Mouse (Mus musculus) right cerebral cortex, adult 18-20 months (tissue): ENCODE data around the gene Ccr1l1.
"Not testable (repeated sequence)": the region's sequence is repeated elsewhere in the genome, so short reads cannot be mapped to it uniquely, and the experiment has no call there.

Experiments used
- DNase-seq: peaks from one replicate; pipeline ENCODE4 v3.0.0; 2022; ENCODE audit warnings: mixed read lengths

Gene Ccr1l1

GRCm38 (mm10) chr9:123978308-123978707 is at the start of gene Ccr1l1:
Ccr1l1 (minus strand) TSS chr9:123978408.
- no peak for DNase-seq

- DNase-seq: no peak
These were observed 43.5 kb upstream of the Ccr1l1 start, which contains the start of gene Ccr3 for GRCm38 (mm10) chr9:124021672-124022071. Ccr3 (plus strand) TSS chr9:124021972.

GRCm38 (mm10) chr9:124019887-124020286 is 41.7 kb upstream of the Ccr1l1 start:
- no peak for DNase-seq

GRCm38 (mm10) chr9:124016048-124016447 is 37.8 kb upstream of the Ccr1l1 start:
- no peak for DNase-seq

GRCm38 (mm10) chr9:124014985-124015652 is 36.9 kb upstream of the Ccr1l1 start:
- no peak for DNase-seq

- DNase-seq: no peak
These were observed 35.1 kb upstream of the Ccr1l1 start for GRCm38 (mm10) chr9:124013270-124013669.

- DNase-seq: no peak
These were observed 34.5 kb upstream of the Ccr1l1 start for GRCm38 (mm10) chr9:124012691-124013090.

GRCm38 (mm10) chr9:123999784-124000183 is 21.6 kb upstream of the Ccr1l1 start:
- DNase-seq: no peak

- DNase-seq: no peak
These were observed 19.5 kb upstream of the Ccr1l1 start for GRCm38 (mm10) chr9:123997719-123998118.

- peak; percentile 34 for DNase-seq
These were observed 13.2 kb upstream of the Ccr1l1 start for GRCm38 (mm10) chr9:123991312-123991906.

- DNase-seq: no peak
These were observed 11.5 kb upstream of the Ccr1l1 start for GRCm38 (mm10) chr9:123989671-123990070.

GRCm38 (mm10) chr9:123986217-123986616 is 8.0 kb upstream of the Ccr1l1 start:
- DNase-seq: no peak

GRCm38 (mm10) chr9:123984943-123985342 is 6.7 kb upstream of the Ccr1l1 start:
- no peak for DNase-seq

GRCm38 (mm10) chr9:123982720-123983119 is 4.5 kb upstream of the Ccr1l1 start:
- no peak for DNase-seq

GRCm38 (mm10) chr9:123981909-123982308 is 3.7 kb upstream of the Ccr1l1 start:
- DNase-seq: no peak

GRCm38 (mm10) chr9:123980858-123981475 is 2.8 kb upstream of the Ccr1l1 start:
- DNase-seq: not testable (repeated sequence)

- DNase-seq: no peak
These were observed 1.1 kb downstream of the Ccr1l1 start for GRCm38 (mm10) chr9:123976876-123977663.

GRCm38 (mm10) chr9:123975630-123976029 is 2.6 kb downstream of the Ccr1l1 start:
- no peak for DNase-seq

- no peak for DNase-seq
These were observed 9.8 kb downstream of the Ccr1l1 start, which contains the start of gene Ccr1 for GRCm38 (mm10) chr9:123968290-123968912. Ccr1 (minus strand) TSS chr9:123968692.

GRCm38 (mm10) chr9:123966858-123967495 is 11.2 kb downstream of the Ccr1l1 start:
- not testable (repeated sequence) for DNase-seq

GRCm38 (mm10) chr9:123964776-123965175 is 13.4 kb downstream of the Ccr1l1 start:
- DNase-seq: no peak

GRCm38 (mm10) chr9:123960161-123960560 is 18.0 kb downstream of the Ccr1l1 start:
- DNase-seq: no peak
